Mouse (Mus musculus) midbrain, embryonic 10.5 days (tissue): ENCODE measurements around the gene Syt2. TPM values are rescaled to one million over a fixed set of nuclear protein-coding genes. Genes with fewer than 3 reads are reported as not detected.

Experiments used
- DNase-seq: peaks from one replicate; pipeline ENCODE4 v3.0.0-alpha.2; 2017; ENCODE audit warnings: low spot score
- H3K27ac ChIP-seq: fragments of 300-500 bp; sonication (generic); replicated peaks from 2 replicates; pipeline ENCODE4 v1.5.1; 2016; ENCODE audit warnings: mild to moderate bottlenecking
- H3K27me3 ChIP-seq: fragments of 300-500 bp; sonication (generic); 2 replicates; pipeline ENCODE4 v1.6.1; 2016; ENCODE audit warnings: low read depth, mild to moderate bottlenecking; ENCODE audit not compliant: poor library complexity, severe bottlenecking
- H3K36me3 ChIP-seq: fragments of 300-500 bp; sonication (generic); 2 replicates; pipeline ENCODE4 v1.6.1; 2016; ENCODE audit warnings: mild to moderate bottlenecking, moderate library complexity
- H3K4me1 ChIP-seq: fragments of 300-500 bp; sonication (generic); 2 replicates; pipeline ENCODE4 v1.6.1; 2016
- H3K4me3 ChIP-seq: fragments of 300-500 bp; sonication (generic); 2 replicates; pipeline ENCODE4 v1.5.1; 2016; ENCODE audit warnings: mild to moderate bottlenecking, moderate library complexity
- H3K9me3 ChIP-seq: fragments of 300-500 bp; sonication (generic); replicated peaks from 2 replicates; pipeline ENCODE4 v1.6.1; 2016; ENCODE audit warnings: mild to moderate bottlenecking
- WGBS: fragments of 180-500 bp; shearing (Covaris S2); methylation state at CpG from one replicate; pipeline ENCODE4 v1.1.7; 2016; 5-methylcytosine and 5-hydroxymethylcytosine counted together
- polyA plus RNA-seq: library from polyadenylated mRNA; unstranded; fragments of >200 nt; fragmentation: Nextera tagmentation; extraction: Ambion mirVana; gene quantifications from 2 replicates; pipeline ENCODE4 v1.2.1, GENCODE M21; 2016

The Syt2 gene
- polyA plus RNA-seq, 1 experiment from 2014 or later, result 2.7 TPM

DNA sequence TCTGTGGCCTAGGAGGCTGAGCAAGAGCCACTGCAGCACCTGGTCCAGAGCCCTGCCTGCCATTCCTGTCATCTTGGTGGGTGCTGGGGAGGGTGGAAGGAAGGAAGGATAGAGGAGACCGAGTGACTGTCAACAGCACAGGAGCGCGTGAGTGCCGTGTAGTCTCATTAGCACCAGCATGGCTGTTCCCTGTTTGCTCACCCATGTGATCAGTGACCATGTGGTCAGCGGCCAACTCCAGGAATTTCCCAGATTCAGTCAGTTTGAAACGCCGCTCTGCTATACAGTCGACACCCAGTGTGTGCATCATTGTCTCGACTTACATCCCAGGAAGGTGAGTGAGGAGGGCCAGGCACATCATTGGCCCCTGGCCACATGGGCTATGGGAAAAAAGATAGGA is 91.0 kb downstream of the Syt2 start:
- no peak overlapping the region for H3K4me3 ChIP-seq
- H3K4me1 ChIP-seq, result peaks cover 15% of the 10 kb centered on the region
- H3K27ac ChIP-seq, result no peak overlapping the region
- 79% methylated on average over 9 of the region's 9 CpGs for WGBS
- peaks cover 24% of the 10 kb centered on the region for H3K36me3 ChIP-seq
- DNase-seq, result no peak
- no peaks in the 10 kb centered on the region for H3K9me3 ChIP-seq
- H3K27me3 ChIP-seq, result peaks cover 4% of the 10 kb centered on the region; the same call in 1 of the 2 replicates

DNA sequence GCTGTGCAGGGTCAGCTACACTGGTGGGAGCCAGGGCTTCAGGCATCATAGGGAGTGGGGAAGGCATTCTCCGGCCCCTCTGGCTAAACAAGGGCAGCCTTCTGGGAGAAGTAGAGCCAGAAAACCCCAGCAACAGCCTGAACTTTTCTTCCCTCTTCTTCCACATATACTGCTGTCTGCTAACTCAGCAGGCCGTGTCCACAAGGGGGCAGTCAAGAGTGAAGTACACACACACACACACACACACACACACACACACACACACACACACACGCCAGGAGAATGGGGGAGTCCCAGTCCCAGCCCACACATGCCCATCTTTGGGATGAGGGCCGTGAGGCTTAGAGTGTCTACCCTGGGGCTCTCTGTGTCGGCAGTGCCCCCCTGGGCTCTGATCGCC is 95.0 kb downstream of the Syt2 start:
- DNase-seq, result peak; percentile 37
- no peak overlapping the region for H3K4me3 ChIP-seq
- H3K4me1 ChIP-seq, result peaks cover 10% of the 10 kb centered on the region
- H3K27me3 ChIP-seq, result peaks cover 9% of the 10 kb centered on the region
- peaks cover 46% of the 10 kb centered on the region for H3K36me3 ChIP-seq
- WGBS, result 72% methylated on average over 6 of the region's 6 CpGs
- H3K27ac ChIP-seq, result no peak overlapping the region
- no peaks in the 10 kb centered on the region for H3K9me3 ChIP-seq

DNA sequence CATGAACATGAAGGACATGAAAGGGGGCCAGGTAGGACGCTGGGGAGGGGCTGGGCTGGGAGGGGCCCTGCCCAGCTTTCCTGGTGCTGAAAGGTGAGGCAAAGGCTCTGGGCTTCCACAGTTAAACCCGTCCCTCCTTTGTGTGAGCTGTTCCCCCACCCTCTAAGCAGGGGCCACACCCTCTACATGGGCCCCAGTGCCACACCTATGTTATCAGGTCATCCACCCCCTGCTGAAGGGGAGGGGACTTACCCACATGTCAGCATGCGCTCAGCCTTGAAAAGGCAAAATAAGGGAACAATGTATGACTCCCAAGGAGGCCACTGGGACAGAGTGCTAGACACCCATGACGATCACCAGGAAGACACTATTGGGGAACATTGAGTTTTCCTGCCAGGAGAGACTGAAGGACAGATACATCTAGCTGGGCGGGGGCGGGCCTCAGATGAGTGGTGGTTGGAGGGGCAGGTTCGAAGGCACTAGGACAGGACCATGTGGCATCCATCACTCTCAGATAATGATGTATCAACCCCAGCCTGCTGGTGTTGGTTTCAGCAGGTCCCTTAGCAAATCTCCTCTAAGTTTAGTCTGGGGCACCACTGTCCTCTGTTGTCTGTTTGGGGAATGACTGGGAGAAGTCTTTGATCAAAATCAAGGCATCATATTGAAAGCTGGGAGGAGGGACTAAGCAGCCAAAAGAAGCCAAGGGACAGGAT is 95.6 kb downstream of the Syt2 start:
- peaks cover 16% of the 10 kb centered on the region for H3K27me3 ChIP-seq
- no peak for DNase-seq
- WGBS, result 86% methylated on average over 7 of the region's 7 CpGs
- no peaks in the 10 kb centered on the region for H3K9me3 ChIP-seq
- H3K4me3 ChIP-seq, result no peak overlapping the region
- peaks cover 9% of the 10 kb centered on the region for H3K4me1 ChIP-seq
- no peak overlapping the region for H3K27ac ChIP-seq
- H3K36me3 ChIP-seq, result peaks cover 49% of the 10 kb centered on the region

- no peaks in the 10 kb centered on the region for H3K9me3 ChIP-seq
- no peak overlapping the region for H3K27ac ChIP-seq
- no peak for DNase-seq
- H3K27me3 ChIP-seq, result peaks cover 23% of the 10 kb centered on the region
- H3K4me1 ChIP-seq, result peaks cover 14% of the 10 kb centered on the region
- 61% methylated on average over 6 of the region's 6 CpGs for WGBS
- peaks cover 58% of the 10 kb centered on the region for H3K36me3 ChIP-seq
- no peak overlapping the region for H3K4me3 ChIP-seq
Measured at GRCm38 (mm10) chr1:134745648-134746047, 99.2 kb downstream of the Syt2 start.

DNA sequence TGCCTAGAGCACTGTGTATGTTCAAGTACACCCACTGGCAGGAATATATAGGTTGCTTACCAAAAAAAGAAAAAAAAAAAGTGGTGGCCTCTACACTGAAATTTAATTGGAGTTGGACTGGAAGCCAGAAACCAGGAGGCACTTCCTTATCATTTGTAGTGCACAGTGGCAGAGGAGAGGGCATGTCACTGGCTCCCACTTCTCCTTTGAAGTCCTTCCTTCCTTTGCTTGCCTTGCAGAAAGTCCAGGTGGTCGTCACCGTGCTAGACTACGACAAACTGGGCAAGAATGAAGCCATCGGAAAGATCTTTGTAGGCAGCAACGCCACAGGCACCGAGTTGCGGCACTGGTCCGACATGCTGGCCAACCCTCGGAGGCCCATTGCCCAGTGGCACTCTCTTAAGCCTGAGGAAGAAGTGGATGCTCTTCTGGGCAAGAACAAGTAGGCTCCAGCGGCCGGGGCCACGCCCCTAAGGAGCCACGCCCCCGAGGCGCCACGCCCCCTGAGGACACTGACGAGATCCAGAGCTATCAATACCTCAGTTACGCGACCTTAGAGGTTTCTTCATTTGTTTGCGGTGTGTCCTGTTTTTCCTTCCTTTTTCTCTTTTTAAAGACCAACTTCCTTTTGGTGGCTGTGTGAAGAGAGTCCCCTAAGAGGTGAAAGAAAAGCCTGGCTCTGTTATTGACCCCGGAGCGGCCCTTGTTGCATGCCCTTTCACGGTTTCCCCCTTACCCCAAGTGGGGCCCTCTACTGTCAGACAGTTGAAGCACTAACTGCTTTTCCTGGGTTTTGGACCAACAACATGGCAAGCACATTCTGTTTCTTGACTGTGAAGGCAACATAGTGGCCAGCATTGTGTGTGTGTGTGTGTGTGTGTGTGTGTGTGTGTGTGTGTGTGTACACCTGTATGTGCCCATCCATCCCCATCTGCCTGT is 101.0 kb downstream of the Syt2 start:
- Histone ChIP-seq H3K4me1 (peaks cover 18% of the 10 kb centered on the region), H3K27ac (no peak overlapping the region), H3K36me3 (peaks cover 39% of the 10 kb centered on the region), H3K27me3 (peaks cover 23% of the 10 kb centered on the region), H3K9me3 (no peaks in the 10 kb centered on the region), H3K4me3 (0 out of 2 replicates have a peak overlapping the region, but pooled peaks have one; percentile 20)
- WGBS, result 17% methylated on average over 23 of the region's 23 CpGs
- DNase-seq, result peak; percentile 44

GRCm38 (mm10) chr1:134749889-134750288 is 103.4 kb downstream of the Syt2 start:
- no peak for DNase-seq
- H3K27me3 ChIP-seq, result peaks cover 23% of the 10 kb centered on the region
- H3K9me3 ChIP-seq, result no peaks in the 10 kb centered on the region
- H3K36me3 ChIP-seq, result peaks cover 23% of the 10 kb centered on the region
- WGBS, result 89% methylated on average over 7 of the region's 7 CpGs
- H3K27ac ChIP-seq, result peak overlapping the region; percentile 28; the same call in 1 of the 2 replicates
- H3K4me3 ChIP-seq, result no peak overlapping the region
- peaks cover 38% of the 10 kb centered on the region for H3K4me1 ChIP-seq

DNA sequence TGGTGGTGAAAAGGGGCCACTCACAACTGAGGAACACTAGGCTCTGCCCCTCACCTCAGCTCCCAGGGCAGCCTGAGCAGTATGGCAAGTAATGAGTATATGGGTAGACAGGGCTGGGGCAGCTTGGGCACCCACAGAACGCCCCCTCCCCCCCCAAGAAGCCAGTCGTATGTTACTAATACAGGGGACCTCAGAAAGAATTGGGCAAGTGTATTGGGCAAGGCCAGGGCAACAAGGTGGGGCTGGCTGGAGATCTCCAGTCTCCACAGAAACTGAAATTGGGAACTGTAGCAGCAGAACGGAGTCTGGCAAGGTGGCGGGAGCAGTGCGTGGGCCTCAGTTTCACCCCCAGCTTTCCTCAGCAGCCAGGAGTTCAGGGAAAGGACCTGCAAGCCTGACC is 106.0 kb downstream of the Syt2 start:
- H3K4me1 ChIP-seq, result peaks cover 59% of the 10 kb centered on the region
- H3K9me3 ChIP-seq, result no peaks in the 10 kb centered on the region
- H3K4me3 ChIP-seq, result no peak overlapping the region
- H3K36me3 ChIP-seq, result peaks cover 9% of the 10 kb centered on the region
- H3K27me3 ChIP-seq, result peaks cover 4% of the 10 kb centered on the region
- peak overlapping the region; percentile 46; the same call in 1 of the 2 replicates for H3K27ac ChIP-seq
- WGBS, result 82% methylated on average over 5 of the region's 5 CpGs
- DNase-seq, result no peak

- no peaks in the 10 kb centered on the region for H3K9me3 ChIP-seq
- H3K36me3 ChIP-seq, result no peaks in the 10 kb centered on the region
- peaks cover 2% of the 10 kb centered on the region for H3K27me3 ChIP-seq
- DNase-seq, result no peak
- no peak overlapping the region for H3K4me3 ChIP-seq
- H3K27ac ChIP-seq, result peak overlapping the region; percentile 43; the same call in 1 of the 2 replicates
- 77% methylated on average over 13 of the region's 13 CpGs for WGBS
- H3K4me1 ChIP-seq, result peaks cover 60% of the 10 kb centered on the region
Measured at GRCm38 (mm10) chr1:134753751-134754630, 107.5 kb downstream of the Syt2 start.

DNA sequence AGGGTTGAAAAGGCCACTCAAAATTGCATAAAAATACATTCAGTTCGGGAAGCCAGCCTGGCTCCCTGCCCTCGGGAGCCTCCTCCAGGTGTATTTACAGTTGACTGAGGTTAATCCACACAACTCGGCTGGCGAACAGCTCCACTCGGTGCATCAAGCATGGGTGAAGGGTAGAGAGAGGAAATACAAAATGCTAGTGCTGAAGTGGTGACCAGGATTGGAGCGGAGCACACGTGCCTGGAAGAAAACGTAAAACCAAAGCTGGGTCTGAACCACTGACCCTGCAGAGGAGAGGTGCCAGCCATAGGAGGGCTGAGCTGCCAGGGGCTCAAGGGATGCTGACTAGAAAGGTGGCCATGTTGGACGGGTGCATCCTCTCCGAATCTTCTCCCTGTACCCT is 108.3 kb downstream of the Syt2 start:
- H3K4me1 ChIP-seq, result peaks cover 59% of the 10 kb centered on the region
- H3K27ac ChIP-seq, result no peak overlapping the region
- H3K27me3 ChIP-seq, result no peaks in the 10 kb centered on the region
- H3K36me3 ChIP-seq, result no peaks in the 10 kb centered on the region
- 84% methylated on average over 10 of the region's 10 CpGs for WGBS
- no peaks in the 10 kb centered on the region for H3K9me3 ChIP-seq
- H3K4me3 ChIP-seq, result no peak overlapping the region
- DNase-seq, result no peak

DNA sequence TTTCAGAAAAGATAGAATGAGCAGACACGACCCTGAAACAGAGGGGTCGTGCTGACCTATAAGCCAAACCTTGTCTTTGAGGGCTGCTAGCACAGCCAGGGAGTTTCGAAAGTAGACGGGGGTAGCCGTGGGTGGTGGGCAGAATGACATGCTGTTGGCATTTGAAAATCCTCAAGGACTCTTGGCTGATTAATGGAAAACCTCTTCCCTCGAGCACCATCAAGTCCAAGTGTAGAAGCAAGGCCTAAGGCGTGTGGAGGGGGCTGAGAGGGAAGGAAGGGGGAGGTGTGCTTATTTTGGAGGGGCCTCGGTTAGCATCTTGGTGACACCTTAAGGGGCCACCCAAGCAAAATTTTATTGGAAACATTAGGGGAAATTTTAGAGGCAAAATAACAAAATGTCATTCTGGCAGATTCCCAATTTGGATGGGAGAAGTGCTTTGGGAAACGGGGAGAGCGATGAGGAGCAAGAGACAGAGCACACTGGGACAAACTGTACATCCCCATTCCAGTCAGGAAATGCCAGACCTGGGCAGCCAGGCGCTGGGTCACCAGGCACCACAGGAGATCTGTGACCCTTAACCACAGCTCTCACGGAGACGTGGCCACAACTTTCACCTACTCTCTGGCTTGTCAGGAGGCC is 109.2 kb downstream of the Syt2 start:
- 69% methylated on average over 13 of the region's 13 CpGs for WGBS
- Histone ChIP-seq H3K27ac (peak overlapping the region; percentile 33; the same call in 1 of the 2 replicates), H3K36me3 (peaks cover 6% of the 10 kb centered on the region; the same call in 1 of the 2 replicates), H3K9me3 (no peaks in the 10 kb centered on the region), H3K27me3 (no peaks in the 10 kb centered on the region), H3K4me3 (no peak overlapping the region), H3K4me1 (peaks cover 52% of the 10 kb centered on the region)
- DNase-seq, result no peak

GRCm38 (mm10) chr1:134756190-134756873 is 109.9 kb downstream of the Syt2 start:
- Histone ChIP-seq H3K4me1 (peaks cover 52% of the 10 kb centered on the region), H3K36me3 (peaks cover 6% of the 10 kb centered on the region; the same call in 1 of the 2 replicates), H3K9me3 (no peaks in the 10 kb centered on the region), H3K27me3 (no peaks in the 10 kb centered on the region), H3K4me3 (no peak overlapping the region), H3K27ac (peak overlapping the region; percentile 70)
- no peak for DNase-seq
- 68% methylated on average over 10 of the region's 10 CpGs for WGBS
